12 mouse cellular contexts compared by ENCODE assay signal in genomic region chr2:68806311-68806895, GRCm38 (mm10). TPM values are rescaled to one million over a fixed set of nuclear protein-coding genes. Genes with fewer than 3 reads are reported as not detected.
DNase-seq lines count a peak whose midpoint lies in the region; ATAC-seq lines count a peak whose summit lies in the region.
"Had no signal": no experiment of that assay in that cellular context is flagged by ENCODE, and none has a peak within 500 bp of the region (broad histone marks: within the 10 kb centered on the region; RNA-seq: fewer than 3 reads in every experiment).

No protein-coding gene starts in this region.

- peak overlapping the region; percentile 65 for H3K27ac ChIP-seq in heart, embryonic 16.5 days (ENCODE audit: low read length)
- H3K27ac ChIP-seq in midbrain, embryonic 12.5 days (replicated peaks), result 0 out of 2 replicates have a peak overlapping the region, but pooled peaks have one; percentile 10
- no peak overlapping the region for H3K27ac ChIP-seq in midbrain, embryonic 11.5 days (ENCODE audit: low read depth, low read length)
- H3K27ac ChIP-seq in hindbrain, embryonic 15.5 days (replicated peaks), result peak overlapping the region; percentile 25; the same call in 1 of the 2 replicates

- H3K27me3 ChIP-seq in heart, embryonic 16.5 days (ENCODE audit: control insufficient read depth, insufficient read depth, low read length), result no peaks in the 10 kb centered on the region
- H3K27me3 ChIP-seq in midbrain, embryonic 12.5 days, result no peaks in the 10 kb centered on the region
- no peaks in the 10 kb centered on the region for H3K27me3 ChIP-seq in midbrain, embryonic 11.5 days (ENCODE audit: control insufficient read depth, insufficient read depth, low read length)
- no peaks in the 10 kb centered on the region for H3K27me3 ChIP-seq in hindbrain, embryonic 15.5 days

- ATAC-seq in heart, embryonic 16.5 days (replicated peaks; ENCODE audit: extremely low read depth, insufficient read depth, low FRiP score), result peak; percentile 37; the same call in 1 of the 2 replicates
- 0 out of 2 replicates have a peak, but pooled peaks have one; percentile 41 for ATAC-seq in midbrain, embryonic 12.5 days (ENCODE audit: low FRiP score, low read depth)
- ATAC-seq in midbrain, embryonic 11.5 days (ENCODE audit: low FRiP score), result no peak
- no peak for ATAC-seq in hindbrain, embryonic 15.5 days (ENCODE audit: low FRiP score, low read depth)
- ATAC-seq in erythroblast, adult 5-6 weeks (replicated peaks; ENCODE audit: low FRiP score, poor library complexity, severe bottlenecking), result no peak
- ATAC-seq: CD4-positive, CD25-positive, alpha-beta regulatory T cell, adult 4 months had no signal

- no peak overlapping the region for H3K9ac ChIP-seq in heart, embryonic 16.5 days (ENCODE audit: low read length)
- no peak overlapping the region for H3K9ac ChIP-seq in midbrain, embryonic 12.5 days (replicated peaks)
- H3K9ac ChIP-seq in midbrain, embryonic 11.5 days (ENCODE audit: low read length), result no peak overlapping the region
- H3K9ac ChIP-seq in hindbrain, embryonic 15.5 days, result no peak overlapping the region

- no peak overlapping the region for H3K4me3 ChIP-seq in heart, embryonic 16.5 days (ENCODE audit: low read length)
- H3K4me3 ChIP-seq in midbrain, embryonic 12.5 days, result no peak overlapping the region
- H3K4me3 ChIP-seq in midbrain, embryonic 11.5 days (ENCODE audit: low read depth, low read length), result no peak overlapping the region
- H3K4me3 ChIP-seq in hindbrain, embryonic 15.5 days, result no peak overlapping the region
- H3K4me3 ChIP-seq: myocyte had no signal

- no peaks in the 10 kb centered on the region; the same call in 1 of the 2 replicates for H3K4me1 ChIP-seq in heart, embryonic 16.5 days (ENCODE audit: control insufficient read depth, insufficient read depth, low read length)
- H3K4me1 ChIP-seq in midbrain, embryonic 12.5 days, result peaks cover 16% of the 10 kb centered on the region
- H3K4me1 ChIP-seq in midbrain, embryonic 11.5 days (ENCODE audit: control insufficient read depth, insufficient read depth, low read length), result peaks cover 3% of the 10 kb centered on the region; the same call in 1 of the 2 replicates
- peaks cover 11% of the 10 kb centered on the region for H3K4me1 ChIP-seq in hindbrain, embryonic 15.5 days (replicated peaks)

- peak overlapping the region; percentile 14 for H3K4me2 ChIP-seq in heart, embryonic 16.5 days (ENCODE audit: low read depth, low read length)
- H3K4me2 ChIP-seq in midbrain, embryonic 12.5 days (replicated peaks), result no peak overlapping the region
- no peak overlapping the region for H3K4me2 ChIP-seq in midbrain, embryonic 11.5 days
- H3K4me2 ChIP-seq in hindbrain, embryonic 15.5 days, result peak overlapping the region; percentile 32

- no peaks in the 10 kb centered on the region for H3K36me3 ChIP-seq in heart, embryonic 16.5 days (ENCODE audit: control insufficient read depth, insufficient read depth)
- no peaks in the 10 kb centered on the region for H3K36me3 ChIP-seq in midbrain, embryonic 12.5 days
- H3K36me3 ChIP-seq in midbrain, embryonic 11.5 days (ENCODE audit: control insufficient read depth, insufficient read depth, low read length), result no peaks in the 10 kb centered on the region
- no peaks in the 10 kb centered on the region for H3K36me3 ChIP-seq in hindbrain, embryonic 15.5 days

- H3K9me3 ChIP-seq in heart, embryonic 16.5 days (replicated peaks; ENCODE audit: control insufficient read depth, low read length), result no peaks in the 10 kb centered on the region
- no peaks in the 10 kb centered on the region for H3K9me3 ChIP-seq in midbrain, embryonic 12.5 days
- H3K9me3 ChIP-seq in midbrain, embryonic 11.5 days (ENCODE audit: control insufficient read depth, low read length), result no peaks in the 10 kb centered on the region
- no peaks in the 10 kb centered on the region for H3K9me3 ChIP-seq in hindbrain, embryonic 15.5 days

- DNase-seq in heart, postnatal 36 days, result no peak
- no peak for DNase-seq in midbrain, embryonic 11.5 days (ENCODE audit: low spot score, missing footprints)
- no peak for DNase-seq in left cerebral cortex, adult 11 months (ENCODE audit: low spot score)
- no peak for DNase-seq in spleen, postnatal 4 days (ENCODE audit: low spot score in 2 of 2)
- DNase-seq: kidney, adult 11 months; lung, adult 18-20 months had no signal

- intact Hi-C loops in heart, postnatal 36 days (cut with DNase I), result no loop called here

- 54% methylated on average over 10 of the region's 10 CpGs for WGBS in heart, embryonic 16.5 days
- 55% methylated on average over 10 of the region's 10 CpGs for WGBS in midbrain, embryonic 12.5 days
- WGBS in midbrain, embryonic 11.5 days, result 66% methylated on average over 10 of the region's 10 CpGs
- WGBS in hindbrain, embryonic 15.5 days, result 18% methylated on average over 10 of the region's 10 CpGs

RNA-seq across cellular contexts. Expression of gene Cers6, which starts 54.8 kb away (rescaled TPM):
- 22.3 and 22.8 TPM in 2 replicates for polyA plus RNA-seq in heart, embryonic 16.5 days (2015; fragmentation: Nextera tagmentation; extraction: Ambion mirVana)
- 10 to 100 TPM in 1 of 2 experiments, 1 to 10 TPM in 1; 9.1 to 12.0 TPM for total RNA-seq in heart, postnatal 36 days (2021)
- 36.2 and 37.0 TPM in 2 replicates for polyA plus RNA-seq in midbrain, embryonic 12.5 days (2016; fragmentation: Nextera tagmentation; extraction: Ambion mirVana)
- 32.1 and 34.0 TPM in 2 replicates for polyA plus RNA-seq in midbrain, embryonic 11.5 days (2014; fragmentation: Nextera tagmentation; extraction: Ambion mirVana)
- 53.1 and 54.9 TPM in 2 replicates for polyA plus RNA-seq in hindbrain, embryonic 15.5 days (2015; fragmentation: Nextera tagmentation; extraction: Ambion mirVana)
- 16.3 and 16.7 TPM in 2 replicates for total RNA-seq in erythroblast, adult 5-6 weeks (2015; ENCODE audit: low replicate concordance)
- total RNA-seq in erythroblast, adult 5-6 weeks (2017; ENCODE audit: low replicate concordance), result 8.2 and 9.3 TPM in 2 replicates

Comparison
In these comparisons a context has a peak if more than half of its experiments do, and no peak if none do; other contexts are left out.
1. ATAC-seq: peak in heart, embryonic 16.5 days (single experiment) and midbrain, embryonic 12.5 days (single experiment); none in midbrain, embryonic 11.5 days (single experiment), hindbrain, embryonic 15.5 days (single experiment) and erythroblast, adult 5-6 weeks (single experiment).
2. H3K4me2 ChIP-seq: peak in heart, embryonic 16.5 days (single experiment) and hindbrain, embryonic 15.5 days (single experiment); none in midbrain, embryonic 12.5 days (single experiment) and midbrain, embryonic 11.5 days (single experiment).